Mouse (Mus musculus): ENCODE measurements around the gene Ncs1.

DNA sequence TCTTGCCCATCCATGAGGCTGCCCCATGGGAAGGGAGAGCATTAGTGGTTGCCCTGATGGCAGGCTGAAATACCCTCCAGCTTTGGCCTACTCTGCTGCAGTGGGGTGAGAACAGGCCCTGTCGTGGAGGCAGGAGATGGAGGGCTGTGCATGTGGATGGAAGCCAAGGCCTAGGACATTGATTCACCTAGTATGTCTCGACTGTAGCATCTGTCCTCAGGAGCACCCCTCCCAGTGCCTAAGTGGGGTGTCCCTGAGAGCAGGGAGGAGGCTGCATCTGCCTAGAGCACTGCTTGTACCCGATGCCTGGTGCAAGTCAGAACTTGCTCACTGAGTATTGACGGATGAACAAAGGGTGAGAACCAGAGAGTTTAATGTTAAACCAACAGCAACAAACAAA lies 39.4 kb upstream of the Ncs1 start:
- TF ChIP-seq CTCF (IDR thresholded peaks at IDR 0.05; ENCODE audit: low read depth, low read length) (no peak), GATA1 (IDR thresholded peaks at IDR 0.05; ENCODE audit: borderline replicate concordance, low read length) (no peak), POLR2AphosphoS5 (IDR thresholded peaks at IDR 0.05; ENCODE audit: insufficient replicate concordance, low read depth, low read length) (no peak)
